Mouse (Mus musculus) kidney, postnatal 0 days (tissue): ENCODE data around the gene Gsto1. TPM values are rescaled to one million over a fixed set of nuclear protein-coding genes. Genes with fewer than 3 reads are reported as not detected.

Experiments used
- ATAC-seq: fragments of 200-750 bp; cut with Nextera tagmentation; replicated peaks from 2 replicates; pipeline ENCODE4 v1.8.0; 2017; ENCODE audit warnings: low read depth, moderate number of reproducible peaks, moderate TSS enrichment, moderate library complexity; ENCODE audit not compliant: low FRiP score
- DNase-seq: peaks from one replicate; pipeline ENCODE4 v3.0.0-alpha.2; 2016; ENCODE audit warnings: low spot score
- H3K27ac ChIP-seq: fragments of 300-500 bp; sonication (generic); 2 replicates; pipeline ENCODE4 v1.5.1; 2014; ENCODE audit warnings: mild to moderate bottlenecking
- H3K27me3 ChIP-seq: fragments of 300-500 bp; sonication (generic); 2 replicates; pipeline ENCODE4 v1.6.1; 2014; ENCODE audit warnings: low read length, mixed read lengths; ENCODE audit not compliant: insufficient read depth
- H3K36me3 ChIP-seq: fragments of 300-500 bp; sonication (generic); 2 replicates; pipeline ENCODE4 v1.6.1; 2014; ENCODE audit warnings: low read length, mixed read lengths; ENCODE audit not compliant: insufficient read depth
- H3K4me1 ChIP-seq: fragments of 300-500 bp; sonication (generic); replicated peaks from 2 replicates; pipeline ENCODE4 v1.6.1; 2014; ENCODE audit warnings: antibody characterized with exemption, low read length, mixed read lengths; ENCODE audit not compliant: insufficient read depth
- H3K4me2 ChIP-seq: fragments of 300-500 bp; sonication (generic); 2 replicates; pipeline ENCODE4 v1.6.1; 2014; ENCODE audit warnings: mild to moderate bottlenecking, low read length, moderate library complexity, mixed read lengths
- H3K4me3 ChIP-seq: fragments of 300-500 bp; sonication (generic); replicated peaks from 2 replicates; pipeline ENCODE4 v1.5.1; 2014; ENCODE audit warnings: low read depth, low read length
- H3K9ac ChIP-seq: fragments of 300-500 bp; sonication (generic); 2 replicates; pipeline ENCODE4 v1.6.1; 2014; ENCODE audit warnings: low read depth, low read length
- H3K9me3 ChIP-seq: fragments of 300-500 bp; sonication (generic); replicated peaks from 2 replicates; pipeline ENCODE4 v1.6.1; 2016; ENCODE audit warnings: low read length, inconsistent platforms, mixed read lengths
- CTCF ChIP-seq: IDR thresholded peaks from 2 replicates; pipeline ENCODE4 v1.5.1; 2016; ENCODE audit warnings: antibody characterized with exemption, low read depth, mild to moderate bottlenecking, moderate library complexity
- WGBS: fragments of 180-500 bp; shearing (Covaris S2); extraction: QIAGEN DNeasy Blood & Tissue Kit; methylation state at CpG from one replicate; pipeline ENCODE4 v1.1.7; 2014; 5-methylcytosine and 5-hydroxymethylcytosine counted together
- polyA plus RNA-seq: library from polyadenylated mRNA; unstranded; fragments of >200 nt; fragmentation: Nextera tagmentation; extraction: Ambion mirVana; gene quantifications from 2 replicates; pipeline ENCODE4 v1.2.1, GENCODE M21; 2015

The Gsto1 gene
- polyA plus RNA-seq, 1 experiment from 2014 or later = 159 TPM

DNA sequence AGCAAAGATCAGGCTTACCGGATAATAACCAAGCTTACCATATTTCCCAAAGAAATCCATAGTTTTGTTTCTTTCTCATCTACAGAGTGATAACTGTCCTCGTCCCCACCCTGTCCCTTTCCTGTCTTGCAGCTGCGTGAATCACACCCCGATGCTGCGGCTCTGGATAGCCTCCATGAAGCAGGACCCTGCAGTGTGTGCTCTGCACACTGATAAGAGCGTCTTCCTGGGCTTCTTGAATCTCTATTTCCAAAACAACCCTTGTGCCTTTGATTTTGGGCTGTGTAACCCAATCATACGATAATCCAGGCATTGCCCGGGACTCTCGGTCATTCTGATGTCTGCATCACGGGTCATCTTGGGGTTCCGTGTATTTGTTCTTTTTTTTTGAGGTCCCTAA, 31.1 kb downstream of the Gsto1 start:
- H3K27ac ChIP-seq = peak overlapping the region; percentile 54
- no peak overlapping the region for H3K4me2 ChIP-seq
- no peak for TF ChIP-seq CTCF
- 69% methylated on average over 11 of the region's 11 CpGs for WGBS
- H3K36me3 ChIP-seq = no peaks in the 10 kb centered on the region
- H3K9me3 ChIP-seq = no peaks in the 10 kb centered on the region
- H3K9ac ChIP-seq = no peak overlapping the region
- ATAC-seq (no peak), DNase-seq (no peak)
- no peak overlapping the region for H3K4me3 ChIP-seq
- no peaks in the 10 kb centered on the region for H3K27me3 ChIP-seq
- peaks cover 18% of the 10 kb centered on the region; the same call in 1 of the 2 replicates for H3K4me1 ChIP-seq

DNA sequence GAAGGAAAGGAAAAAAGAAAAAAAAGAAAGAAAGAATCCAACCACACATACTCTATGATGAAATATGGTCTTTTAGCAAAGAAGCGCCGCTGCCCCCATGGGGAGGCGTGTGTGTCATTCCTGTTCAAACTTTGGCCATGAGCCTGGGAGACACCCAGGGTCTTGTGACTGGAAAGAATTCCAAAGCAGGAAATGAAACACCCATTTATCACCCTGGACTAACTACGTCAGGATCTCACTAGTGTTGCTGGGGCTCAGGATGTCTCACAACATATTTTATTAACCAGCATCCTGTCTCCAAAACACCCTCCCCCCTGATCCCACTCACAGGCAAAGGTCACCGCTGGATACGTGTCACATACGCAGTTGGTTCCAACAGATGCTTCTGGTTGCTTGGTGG, 31.8 kb downstream of the Gsto1 start:
- Histone ChIP-seq H3K4me3 (no peak overlapping the region), H3K4me1 (peaks cover 22% of the 10 kb centered on the region; the same call in 1 of the 2 replicates), H3K9me3 (no peaks in the 10 kb centered on the region), H3K9ac (no peak overlapping the region), H3K27me3 (no peaks in the 10 kb centered on the region), H3K4me2 (no peak overlapping the region), H3K27ac (no peak overlapping the region), H3K36me3 (no peaks in the 10 kb centered on the region)
- TF ChIP-seq CTCF = no peak
- DNase-seq = peak; percentile 90
- 26% methylated on average over 7 of the region's 7 CpGs for WGBS
- ATAC-seq = no peak; the same call in 1 of the 2 replicates

DNA sequence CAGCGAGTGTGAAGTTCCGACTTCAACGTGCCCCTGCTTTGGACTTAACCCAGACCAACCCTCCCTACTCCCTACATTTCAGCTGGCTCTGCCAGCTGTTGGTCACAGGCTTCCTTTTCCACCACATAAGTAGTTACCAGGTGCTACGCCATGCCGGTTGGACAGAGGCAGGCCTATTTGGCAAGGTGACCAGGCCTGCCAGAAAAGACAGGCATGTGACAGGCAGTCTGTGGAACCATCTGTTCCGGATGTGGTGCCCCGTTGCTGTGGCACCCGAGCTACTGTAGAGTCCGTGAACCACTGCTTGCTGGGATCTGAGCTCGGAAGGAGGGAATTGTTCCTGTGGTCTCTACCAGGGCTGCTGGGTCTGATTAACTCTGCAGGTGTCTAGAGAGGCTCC, 32.6 kb downstream of the Gsto1 start:
- no peak overlapping the region for H3K4me2 ChIP-seq
- ATAC-seq = no peak
- no peak overlapping the region for H3K27ac ChIP-seq
- no peaks in the 10 kb centered on the region for H3K27me3 ChIP-seq
- no peak overlapping the region for H3K9ac ChIP-seq
- no peak for DNase-seq
- TF ChIP-seq CTCF = no peak
- H3K9me3 ChIP-seq = no peaks in the 10 kb centered on the region
- peaks cover 29% of the 10 kb centered on the region; the same call in 1 of the 2 replicates for H3K4me1 ChIP-seq
- H3K4me3 ChIP-seq = no peak overlapping the region
- 84% methylated on average over 10 of the region's 10 CpGs for WGBS
- H3K36me3 ChIP-seq = no peaks in the 10 kb centered on the region

DNA sequence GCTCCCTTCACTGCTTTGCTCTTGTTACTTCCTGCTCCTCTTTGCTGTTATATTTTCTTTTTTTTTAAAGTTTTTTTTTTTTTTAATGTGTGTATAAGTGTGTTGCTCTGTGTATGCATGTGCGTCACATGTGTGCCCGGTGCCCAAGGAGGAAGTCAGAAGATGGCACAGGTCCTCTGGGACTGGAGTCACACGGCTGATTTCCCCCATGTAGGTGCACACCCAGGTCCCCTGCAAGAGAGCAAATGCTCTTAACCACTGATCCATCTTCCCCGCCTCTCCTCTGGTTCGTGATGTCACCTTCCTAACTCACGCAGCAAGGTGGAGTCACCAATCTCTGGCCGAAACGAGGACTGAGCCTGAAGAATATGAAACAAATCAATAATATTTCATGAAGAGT, 33.3 kb downstream of the Gsto1 start:
- ATAC-seq = no peak
- no peak overlapping the region for H3K4me2 ChIP-seq
- DNase-seq = no peak
- H3K4me1 ChIP-seq = peaks cover 29% of the 10 kb centered on the region
- no peaks in the 10 kb centered on the region for H3K27me3 ChIP-seq
- H3K9me3 ChIP-seq = no peaks in the 10 kb centered on the region
- no peak overlapping the region for H3K4me3 ChIP-seq
- H3K36me3 ChIP-seq = no peaks in the 10 kb centered on the region
- no peak for TF ChIP-seq CTCF
- H3K9ac ChIP-seq = no peak overlapping the region
- 93% methylated on average over 8 of the region's 8 CpGs for WGBS
- H3K27ac ChIP-seq = no peak overlapping the region

DNA sequence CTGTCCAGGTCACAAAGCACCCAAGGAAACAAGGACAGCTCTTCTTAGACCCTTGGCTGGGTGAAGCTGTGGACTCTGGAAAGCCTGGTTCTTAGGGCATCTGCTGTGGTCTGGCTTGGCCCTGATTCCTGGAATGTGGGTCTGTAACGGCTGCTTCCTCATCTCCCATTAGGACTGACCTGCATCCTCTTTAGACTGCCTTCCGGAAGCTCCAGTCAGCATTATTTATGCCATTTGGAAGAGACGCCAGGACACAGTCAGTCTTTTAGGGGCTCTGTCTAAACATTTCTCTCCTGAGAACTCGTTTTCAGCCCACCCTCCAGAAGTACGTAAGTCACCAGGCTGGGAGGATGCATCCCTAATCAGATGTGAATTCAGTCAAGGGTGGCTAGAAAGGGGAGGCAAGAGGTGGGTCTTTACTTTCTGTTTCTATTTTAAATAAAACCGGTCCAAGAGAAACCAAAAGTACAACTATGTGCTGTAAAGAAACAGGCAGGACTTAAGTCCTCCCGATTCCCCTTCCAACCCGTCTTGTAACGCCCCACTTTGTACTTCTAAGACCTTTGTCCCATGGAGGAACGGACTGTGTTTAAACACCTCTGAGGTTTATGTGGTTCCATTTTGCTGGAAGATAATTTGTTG, 35.8 kb downstream of the Gsto1 start:
- Histone ChIP-seq H3K27ac (peak overlapping the region; percentile 84), H3K36me3 (peaks cover 10% of the 10 kb centered on the region; the same call in 1 of the 2 replicates), H3K27me3 (no peaks in the 10 kb centered on the region), H3K4me3 (0 out of 2 replicates have a peak overlapping the region, but pooled peaks have one; percentile 1), H3K4me2 (peak overlapping the region; percentile 38), H3K4me1 (peaks cover 24% of the 10 kb centered on the region), H3K9me3 (no peaks in the 10 kb centered on the region), H3K9ac (no peak overlapping the region)
- ATAC-seq (peak; percentile 65), DNase-seq (peak; percentile 89)
- TF ChIP-seq CTCF = no peak
- WGBS = 22% methylated on average over 10 of the region's 10 CpGs

DNA sequence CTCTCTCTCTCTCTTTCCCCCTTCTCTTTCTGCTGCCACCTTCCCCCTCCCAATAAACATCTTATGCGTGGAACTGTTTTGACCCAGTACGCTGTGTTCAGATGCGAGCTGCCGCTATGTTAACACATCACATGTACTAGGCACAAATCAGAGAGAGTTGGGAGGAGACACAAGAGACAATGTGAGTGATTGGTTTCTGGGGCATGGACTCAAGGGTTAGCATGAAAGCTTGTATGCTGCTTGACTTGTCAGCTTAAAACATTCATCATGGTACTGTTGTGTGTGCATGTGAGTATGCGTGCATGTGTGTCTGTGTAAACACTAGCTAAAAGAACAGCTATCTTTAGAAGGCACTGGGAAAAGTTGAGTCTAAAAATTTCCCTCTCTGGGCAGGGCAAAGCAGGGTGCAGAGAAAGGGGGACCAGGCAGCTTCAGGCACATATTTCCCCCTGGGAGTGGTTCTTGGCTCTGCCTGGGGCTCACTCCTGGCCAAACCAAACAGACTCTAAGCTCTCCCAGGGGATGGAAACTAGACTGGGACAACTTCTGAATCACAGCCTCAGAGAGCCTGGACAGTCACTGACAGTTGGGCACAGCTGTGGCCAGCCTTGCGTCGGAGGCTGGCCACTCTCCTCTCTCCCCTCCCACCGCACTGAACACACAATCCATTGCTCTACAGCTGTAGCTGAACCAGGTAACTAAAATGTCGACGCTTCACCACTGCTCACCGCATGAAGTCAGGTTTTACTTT, 37.0 kb downstream of the Gsto1 start:
- peaks cover 15% of the 10 kb centered on the region for H3K4me1 ChIP-seq
- H3K27me3 ChIP-seq = no peaks in the 10 kb centered on the region
- no peak for TF ChIP-seq CTCF
- peak overlapping the region; percentile 38 for H3K4me2 ChIP-seq
- ATAC-seq = 0 out of 2 replicates have a peak, but pooled peaks have one; percentile 24
- peak overlapping the region; percentile 84 for H3K27ac ChIP-seq
- H3K4me3 ChIP-seq = no peak overlapping the region
- peaks cover 16% of the 10 kb centered on the region; the same call in 1 of the 2 replicates for H3K36me3 ChIP-seq
- H3K9ac ChIP-seq = no peak overlapping the region
- whole genome bisulfite sequencing = 51% methylated on average over 11 of the region's 11 CpGs
- peak; percentile 76 for DNase-seq
- H3K9me3 ChIP-seq = no peaks in the 10 kb centered on the region
